Mouse (Mus musculus): ENCODE measurements around the gene Asic2. TPM values are rescaled to one million over a fixed set of nuclear protein-coding genes. Genes with fewer than 3 reads are reported as not detected.

Asic2 gene
- polyA plus RNA-seq, 1 experiment: 39.7 TPM

DNA sequence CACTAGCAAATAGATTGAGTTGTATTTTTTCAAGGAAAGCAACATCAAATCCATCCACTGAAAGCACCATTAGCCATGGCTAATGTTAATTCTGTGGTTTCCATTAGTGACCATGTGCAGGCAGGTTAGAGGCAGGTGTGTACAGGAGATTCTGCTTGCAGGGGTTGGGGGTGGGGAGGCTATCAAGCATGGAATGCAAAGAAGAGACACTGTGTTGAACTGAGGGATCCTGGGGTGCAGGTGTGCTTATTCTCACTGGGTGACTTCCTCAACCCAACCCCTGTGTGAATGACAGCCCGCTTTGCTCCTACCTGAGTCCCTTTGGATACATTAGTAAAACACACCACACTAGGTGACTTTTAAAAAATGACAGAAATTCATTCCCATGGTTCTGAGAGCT is 20.2 kb downstream of the Asic2 start:
- TF ChIP-seq POLR2A (IDR thresholded peaks at IDR 0.05; ENCODE audit: borderline replicate concordance, insufficient read depth, low read length): no peak
- TF ChIP-seq CTCF (IDR thresholded peaks at IDR 0.05; ENCODE audit: borderline replicate concordance, insufficient read depth, low read depth, low read length): no peak
- 89% methylated on average over 1 of the region's 1 CpGs for WGBS
- Histone ChIP-seq H3K4me3 (replicated peaks; ENCODE audit: insufficient read depth, low read depth, low read length) (no peak overlapping the region), H3K4me1 (ENCODE audit: control insufficient read depth, insufficient read depth, low read length) (no peaks in the 10 kb centered on the region), H3K27me3 (ENCODE audit: control insufficient read depth, insufficient read depth, low read length) (no peaks in the 10 kb centered on the region), H3K27ac (ENCODE audit: insufficient read depth, low read length) (no peak overlapping the region)
- no peak for DNase-seq

DNA sequence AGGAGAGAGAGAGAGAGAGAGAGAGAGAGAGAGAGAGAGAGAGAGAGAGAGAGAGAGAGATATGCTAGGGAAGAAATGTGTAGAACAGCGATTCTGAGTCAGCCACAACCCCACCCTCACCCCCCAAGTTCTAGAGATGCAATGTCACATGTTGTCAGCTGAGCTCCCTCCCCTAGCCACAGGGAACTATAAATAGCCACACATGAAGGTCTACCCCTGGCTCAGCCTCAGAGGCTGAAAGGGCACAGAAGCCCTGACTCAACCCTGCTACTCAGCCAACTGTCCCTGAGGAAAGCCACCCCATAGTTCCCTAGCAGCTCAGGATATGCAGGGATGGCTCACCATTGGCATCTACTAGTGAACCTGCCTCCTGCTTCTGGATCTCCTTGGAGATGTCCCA is 26.1 kb downstream of the Asic2 start:
- Histone ChIP-seq H3K27me3 (ENCODE audit: control insufficient read depth, insufficient read depth, low read length) (no peaks in the 10 kb centered on the region), H3K27ac (ENCODE audit: insufficient read depth, low read length) (no peak overlapping the region), H3K4me1 (ENCODE audit: control insufficient read depth, insufficient read depth, low read length) (no peaks in the 10 kb centered on the region), H3K4me3 (replicated peaks; ENCODE audit: insufficient read depth, low read depth, low read length) (no peak overlapping the region)
- DNase-seq: no peak
- WGBS: 64% methylated on average over 1 of the region's 1 CpGs
- TF ChIP-seq CTCF (IDR thresholded peaks at IDR 0.05; ENCODE audit: borderline replicate concordance, insufficient read depth, low read depth, low read length) (no peak), POLR2A (IDR thresholded peaks at IDR 0.05; ENCODE audit: borderline replicate concordance, insufficient read depth, low read length) (no peak)

DNA sequence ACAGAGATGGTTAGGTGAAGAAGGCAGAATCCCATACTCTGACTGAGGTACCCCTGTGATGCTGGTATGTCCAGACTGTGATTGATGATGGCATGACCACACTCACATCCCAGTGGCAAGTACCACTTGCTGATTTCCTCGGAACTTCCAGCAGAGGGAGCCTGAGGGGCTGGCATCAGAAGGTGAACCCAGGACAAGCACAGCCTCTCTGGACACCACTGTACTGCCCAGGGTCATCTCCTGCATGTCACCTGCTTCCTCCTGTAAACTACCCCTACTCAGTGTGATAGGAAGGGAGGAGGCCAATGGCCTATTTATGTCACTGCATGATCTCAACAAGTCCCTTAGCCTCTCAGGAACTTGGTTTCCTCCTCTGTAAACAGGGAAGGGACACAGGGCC is 27.3 kb downstream of the Asic2 start:
- H3K27me3 ChIP-seq (ENCODE audit: control insufficient read depth, insufficient read depth, low read length): no peaks in the 10 kb centered on the region
- TF ChIP-seq CTCF (IDR thresholded peaks at IDR 0.05; ENCODE audit: borderline replicate concordance, insufficient read depth, low read depth, low read length): peak; percentile 39
- no peak for TF ChIP-seq POLR2A (IDR thresholded peaks at IDR 0.05; ENCODE audit: borderline replicate concordance, insufficient read depth, low read length)
- peak; percentile 6 to 13 for DNase-seq
- H3K4me1 ChIP-seq (ENCODE audit: control insufficient read depth, insufficient read depth, low read length): no peaks in the 10 kb centered on the region
- no peak overlapping the region for H3K4me3 ChIP-seq (replicated peaks; ENCODE audit: insufficient read depth, low read depth, low read length)
- WGBS: 36% methylated on average over 1 of the region's 1 CpGs
- no peak overlapping the region for H3K27ac ChIP-seq (ENCODE audit: insufficient read depth, low read length)

DNA sequence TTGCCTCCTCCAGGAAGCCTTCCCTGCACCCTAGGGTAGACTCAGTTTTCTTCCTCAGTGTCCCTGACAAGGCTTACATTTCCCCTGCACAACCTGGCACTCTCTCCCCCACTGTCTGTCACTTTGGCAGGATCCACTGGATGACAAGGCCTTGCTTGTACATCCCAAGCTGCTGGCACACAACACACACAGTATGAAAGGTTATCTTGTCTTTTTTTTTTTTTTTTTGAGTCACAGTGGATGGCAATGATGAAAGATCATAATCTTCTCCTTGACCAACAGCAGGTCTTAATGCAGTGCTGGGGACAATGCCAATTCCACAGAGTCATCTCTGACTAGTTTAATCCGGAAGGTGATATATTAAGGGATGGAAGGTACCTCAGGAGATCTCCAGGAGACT is 30.7 kb downstream of the Asic2 start:
- H3K27ac ChIP-seq (ENCODE audit: insufficient read depth, low read length): no peak overlapping the region
- no peaks in the 10 kb centered on the region for H3K4me1 ChIP-seq (ENCODE audit: control insufficient read depth, insufficient read depth, low read length)
- WGBS: 63% methylated on average over 1 of the region's 1 CpGs
- H3K4me3 ChIP-seq (replicated peaks; ENCODE audit: insufficient read depth, low read depth, low read length): no peak overlapping the region
- DNase-seq: no peak
- no peak for TF ChIP-seq POLR2A (IDR thresholded peaks at IDR 0.05; ENCODE audit: borderline replicate concordance, insufficient read depth, low read length)
- TF ChIP-seq CTCF (IDR thresholded peaks at IDR 0.05; ENCODE audit: borderline replicate concordance, insufficient read depth, low read depth, low read length): no peak
- no peaks in the 10 kb centered on the region for H3K27me3 ChIP-seq (ENCODE audit: control insufficient read depth, insufficient read depth, low read length)

DNA sequence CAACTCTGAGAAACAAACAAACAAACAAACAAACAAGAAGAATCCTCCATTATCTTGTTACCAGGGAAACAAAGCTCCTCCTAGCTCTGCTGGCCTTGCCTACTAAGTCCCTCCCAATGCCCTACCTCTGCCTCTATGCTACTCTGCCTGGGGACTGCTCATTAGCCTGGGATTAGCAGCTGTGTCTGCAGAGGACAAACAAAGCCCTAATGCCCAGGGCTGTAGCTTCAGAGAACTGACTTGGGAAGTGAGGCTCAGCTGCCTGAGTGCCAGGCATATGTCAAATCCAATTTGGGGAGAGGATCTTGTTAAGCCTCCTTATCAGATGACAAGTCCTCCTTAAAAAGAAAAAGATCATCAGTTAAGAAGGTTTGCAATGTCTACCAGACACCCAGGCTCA is 41.9 kb downstream of the Asic2 start:
- H3K4me1 ChIP-seq (ENCODE audit: control insufficient read depth, insufficient read depth, low read length): no peaks in the 10 kb centered on the region

DNA sequence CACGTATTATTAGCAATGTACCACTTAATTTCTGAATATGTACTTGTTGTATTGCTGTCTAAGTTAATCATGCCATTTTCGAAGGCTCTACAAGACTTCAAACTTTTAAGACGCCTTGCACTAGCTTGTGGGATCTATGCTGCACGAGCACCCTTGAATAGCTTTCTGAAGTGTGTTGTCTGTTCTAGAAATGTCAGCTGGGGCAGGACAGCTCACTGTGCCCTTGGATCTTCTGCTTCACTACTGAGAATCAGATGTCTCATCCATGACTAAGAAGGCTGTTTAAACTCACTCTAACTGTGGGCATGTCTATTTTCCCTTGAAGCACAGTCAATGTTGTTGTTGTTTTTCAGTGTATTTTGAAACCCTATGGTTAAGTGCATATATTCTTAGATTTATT is 44.6 kb downstream of the Asic2 start:
- no peak for DNase-seq
- no peaks in the 10 kb centered on the region for H3K4me1 ChIP-seq (ENCODE audit: control insufficient read depth, insufficient read depth, low read length)
- no peak overlapping the region for H3K27ac ChIP-seq (ENCODE audit: insufficient read depth, low read length)
- no peaks in the 10 kb centered on the region for H3K27me3 ChIP-seq (ENCODE audit: control insufficient read depth, insufficient read depth, low read length)
- no peak for TF ChIP-seq POLR2A (IDR thresholded peaks at IDR 0.05; ENCODE audit: borderline replicate concordance, insufficient read depth, low read length)
- TF ChIP-seq CTCF (IDR thresholded peaks at IDR 0.05; ENCODE audit: borderline replicate concordance, insufficient read depth, low read depth, low read length): no peak
- no peak overlapping the region for H3K4me3 ChIP-seq (replicated peaks; ENCODE audit: insufficient read depth, low read depth, low read length)
- WGBS: 94% methylated on average over 4 of the region's 4 CpGs

More for the DNA sequence above, 41.9 kb downstream of the Asic2 start:
- TF ChIP-seq POLR2A (IDR thresholded peaks at IDR 0.05; ENCODE audit: borderline replicate concordance, insufficient read depth, low read length) (no peak), CTCF (IDR thresholded peaks at IDR 0.05; ENCODE audit: borderline replicate concordance, insufficient read depth, low read depth, low read length) (no peak)
- H3K27ac ChIP-seq (ENCODE audit: insufficient read depth, low read length): no peak overlapping the region
- DNase-seq: no peak
- H3K27me3 ChIP-seq (ENCODE audit: control insufficient read depth, insufficient read depth, low read length): no peaks in the 10 kb centered on the region
- no peak overlapping the region for H3K4me3 ChIP-seq (replicated peaks; ENCODE audit: insufficient read depth, low read depth, low read length)

DNA sequence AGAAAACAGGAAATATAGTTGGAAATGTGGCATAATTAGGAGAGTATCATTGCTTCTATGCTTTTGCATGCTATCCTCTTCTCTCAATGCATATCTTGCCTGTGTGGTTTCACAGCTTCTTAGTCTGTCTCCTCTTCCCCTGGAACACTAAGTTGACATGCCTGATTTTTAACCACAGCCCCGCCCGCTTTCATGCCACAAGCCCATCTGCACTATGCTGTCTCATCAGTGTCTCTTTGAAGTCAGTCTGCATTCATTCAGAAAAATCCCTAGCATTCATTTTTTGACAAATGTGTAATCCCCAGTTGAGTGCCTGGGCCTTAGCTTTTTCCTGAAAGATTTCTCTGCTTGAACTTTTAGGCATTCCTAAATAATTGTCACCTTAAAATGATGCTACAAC is 45.2 kb downstream of the Asic2 start:
- no peak for DNase-seq
- 91% methylated on average over 2 of the region's 2 CpGs for WGBS
- TF ChIP-seq CTCF (IDR thresholded peaks at IDR 0.05; ENCODE audit: borderline replicate concordance, insufficient read depth, low read depth, low read length) (no peak), POLR2A (IDR thresholded peaks at IDR 0.05; ENCODE audit: borderline replicate concordance, insufficient read depth, low read length) (no peak)
- Histone ChIP-seq H3K27ac (ENCODE audit: insufficient read depth, low read length) (no peak overlapping the region), H3K27me3 (ENCODE audit: control insufficient read depth, insufficient read depth, low read length) (no peaks in the 10 kb centered on the region), H3K4me1 (ENCODE audit: control insufficient read depth, insufficient read depth, low read length) (no peaks in the 10 kb centered on the region), H3K4me3 (replicated peaks; ENCODE audit: insufficient read depth, low read depth, low read length) (no peak overlapping the region)

DNA sequence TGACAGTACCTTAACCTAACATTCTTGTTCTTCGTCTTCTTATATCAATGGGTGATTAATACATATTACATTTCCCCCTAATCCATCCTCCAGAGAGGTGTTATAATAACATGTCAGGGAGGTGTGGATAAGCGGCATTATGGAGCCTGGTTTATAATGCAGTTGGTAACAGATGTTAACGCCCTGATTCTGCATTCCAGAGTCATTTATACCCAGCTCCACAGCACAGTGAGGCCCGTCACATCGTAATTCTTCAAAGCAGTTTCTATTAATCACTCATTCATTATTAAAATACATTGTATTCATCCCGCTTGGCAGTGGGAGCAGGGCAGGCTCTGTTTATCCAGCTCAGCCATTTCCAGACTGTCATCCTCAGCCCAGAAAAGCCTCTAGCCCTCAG is 52.8 kb downstream of the Asic2 start:
- H3K4me3 ChIP-seq (replicated peaks; ENCODE audit: insufficient read depth, low read depth, low read length): no peak overlapping the region
- no peak for TF ChIP-seq CTCF (IDR thresholded peaks at IDR 0.05; ENCODE audit: borderline replicate concordance, insufficient read depth, low read depth, low read length)
- no peak for TF ChIP-seq POLR2A (IDR thresholded peaks at IDR 0.05; ENCODE audit: borderline replicate concordance, insufficient read depth, low read length)
- no peaks in the 10 kb centered on the region for H3K4me1 ChIP-seq (ENCODE audit: control insufficient read depth, insufficient read depth, low read length)
- no peaks in the 10 kb centered on the region for H3K27me3 ChIP-seq (ENCODE audit: control insufficient read depth, insufficient read depth, low read length)
- 67% methylated on average over 6 of the region's 6 CpGs for WGBS
- H3K27ac ChIP-seq (ENCODE audit: insufficient read depth, low read length): no peak overlapping the region
- DNase-seq: no peak
